Mouse (Mus musculus) midbrain, embryonic 14.5 days (tissue): ENCODE data around the gene Prom2. TPM values are rescaled to one million over a fixed set of nuclear protein-coding genes. Genes with fewer than 3 reads are reported as not detected.

ENCODE experiments used
- ATAC-seq: fragments of 200-750 bp; cut with Nextera tagmentation; 2 replicates; pipeline ENCODE4 v1.8.0; 2017; ENCODE audit warnings: moderate number of reproducible peaks, moderate library complexity; ENCODE audit not compliant: low FRiP score, low TSS enrichment
- DNase-seq: peaks from one replicate; pipeline ENCODE4 v3.0.0-alpha.2; 2015
- H3K27ac ChIP-seq: fragments of 300-500 bp; sonication (generic); replicated peaks from 2 replicates; pipeline ENCODE4 v1.5.1; 2014; ENCODE audit warnings: mild to moderate bottlenecking, low read depth, low read length, moderate library complexity
- H3K27me3 ChIP-seq: fragments of 300-500 bp; sonication (generic); 2 replicates; pipeline ENCODE4 v1.6.1; 2014; ENCODE audit warnings: low read length, control low read depth, mixed read lengths; ENCODE audit not compliant: control insufficient read depth, insufficient read depth
- H3K36me3 ChIP-seq: fragments of 300-500 bp; sonication (generic); 2 replicates; pipeline ENCODE4 v1.6.1; 2014; ENCODE audit warnings: low read length, control low read depth; ENCODE audit not compliant: control insufficient read depth, insufficient read depth
- H3K4me1 ChIP-seq: fragments of 300-500 bp; sonication (generic); 2 replicates; pipeline ENCODE4 v1.6.1; 2014; ENCODE audit warnings: mild to moderate bottlenecking, antibody characterized with exemption, low read length, control low read depth; ENCODE audit not compliant: control insufficient read depth, insufficient read depth
- H3K4me2 ChIP-seq: fragments of 300-500 bp; sonication (generic); 2 replicates; pipeline ENCODE4 v1.6.1; 2014; ENCODE audit warnings: mild to moderate bottlenecking, low read length, moderate library complexity
- H3K4me3 ChIP-seq: fragments of 300-500 bp; sonication (generic); replicated peaks from 2 replicates; pipeline ENCODE4 v1.5.1; 2014; ENCODE audit warnings: low read depth, low read length
- H3K9ac ChIP-seq: fragments of 300-500 bp; sonication (generic); replicated peaks from 2 replicates; pipeline ENCODE4 v1.6.1; 2014; ENCODE audit warnings: mild to moderate bottlenecking, low read length, moderate library complexity
- H3K9me3 ChIP-seq: fragments of 300-500 bp; sonication (generic); 2 replicates; pipeline ENCODE4 v1.6.1; 2016; ENCODE audit warnings: low read length, control low read depth, mixed read lengths; ENCODE audit not compliant: control insufficient read depth
- WGBS: fragments of 180-500 bp; shearing (Covaris S2); extraction: QIAGEN DNeasy Blood & Tissue Kit; methylation state at CpG from one replicate; pipeline ENCODE4 v1.1.7; 2014; 5-methylcytosine and 5-hydroxymethylcytosine counted together
- polyA plus RNA-seq: library from polyadenylated mRNA; unstranded; fragments of >200 nt; fragmentation: Nextera tagmentation; extraction: Ambion mirVana; gene quantifications from 2 replicates; pipeline ENCODE4 v1.2.1, GENCODE M21; 2014

Gene Prom2
- polyA plus RNA-seq, 1 experiment from 2014 or later: not detected

DNA sequence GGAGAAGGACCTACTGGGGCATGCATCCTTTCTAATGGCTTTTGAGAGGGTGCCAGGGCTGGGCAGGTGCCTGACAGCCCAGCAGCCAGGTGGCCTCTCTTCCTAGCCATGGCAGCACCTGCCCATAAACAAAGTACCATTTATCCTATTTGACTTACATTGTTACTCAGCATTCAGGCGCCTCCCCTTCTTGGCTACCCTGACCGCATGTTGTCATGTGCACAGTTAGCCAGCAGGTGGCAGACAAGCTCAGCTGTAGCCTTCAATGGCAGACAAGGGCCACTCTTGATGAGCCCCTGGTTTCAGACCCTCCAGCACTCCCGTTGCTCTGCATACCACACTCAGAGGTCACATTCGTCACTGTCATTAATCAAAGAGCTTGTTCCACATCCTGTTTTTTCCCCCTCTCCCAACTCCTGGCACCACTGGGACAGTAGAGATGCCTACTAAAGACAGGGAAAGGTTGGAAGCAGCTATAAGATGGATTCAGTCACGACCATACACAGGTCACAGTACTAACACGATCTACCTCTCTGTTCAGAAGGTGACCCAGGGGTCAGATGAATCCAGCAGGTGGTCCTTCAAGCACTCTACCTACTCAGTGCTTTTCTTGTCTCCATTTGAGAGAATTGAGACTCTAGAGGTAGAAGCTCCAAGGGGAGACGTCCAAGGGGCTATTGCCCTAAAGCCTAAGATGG lies 34.0 kb downstream of the Prom2 start:
- DNase-seq (peak; percentile 90), ATAC-seq (peak; percentile 69; the same call in 1 of the 2 replicates)
- Histone ChIP-seq H3K9me3 (no peaks in the 10 kb centered on the region), H3K27me3 (no peaks in the 10 kb centered on the region), H3K4me2 (no peak overlapping the region), H3K27ac (no peak overlapping the region), H3K4me3 (no peak overlapping the region), H3K36me3 (no peaks in the 10 kb centered on the region), H3K4me1 (peaks cover 25% of the 10 kb centered on the region), H3K9ac (no peak overlapping the region)
- WGBS: 41% methylated on average over 7 of the region's 7 CpGs

DNA sequence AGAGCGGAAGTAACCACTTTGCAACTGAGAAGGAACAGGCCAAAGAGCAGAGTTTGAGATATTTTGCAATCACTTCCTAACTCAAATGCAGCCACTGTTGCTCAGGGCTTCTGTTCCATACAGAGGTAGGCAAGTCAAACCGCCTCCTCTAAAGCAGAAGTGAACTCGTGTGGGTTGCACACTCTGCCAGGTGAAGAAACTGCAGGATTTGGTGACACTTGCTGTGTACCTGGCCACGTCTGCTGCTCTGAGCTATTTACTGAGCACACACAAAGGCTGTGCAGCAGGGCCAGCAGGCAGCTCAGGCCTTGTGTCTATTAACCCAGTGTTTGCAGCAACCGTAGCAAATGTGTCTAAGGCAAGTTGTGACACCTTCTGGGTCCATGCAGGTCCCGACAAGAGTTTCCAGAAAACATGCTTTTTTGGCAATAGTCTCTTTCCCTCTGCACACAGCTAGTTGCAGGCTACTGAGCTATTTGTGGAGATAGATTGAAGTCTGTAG lies 35.1 kb downstream of the Prom2 start:
- WGBS: 86% methylated on average over 6 of the region's 6 CpGs
- H3K4me1 ChIP-seq: peaks cover 16% of the 10 kb centered on the region
- no peak for DNase-seq
- H3K27me3 ChIP-seq: no peaks in the 10 kb centered on the region
- H3K36me3 ChIP-seq: no peaks in the 10 kb centered on the region
- no peak for ATAC-seq
- no peak overlapping the region for H3K4me2 ChIP-seq
- H3K4me3 ChIP-seq: no peak overlapping the region
- no peak overlapping the region for H3K9ac ChIP-seq
- H3K9me3 ChIP-seq: no peaks in the 10 kb centered on the region
- no peak overlapping the region for H3K27ac ChIP-seq

- H3K4me2 ChIP-seq: no peak overlapping the region
- no peaks in the 10 kb centered on the region for H3K36me3 ChIP-seq
- no peak for ATAC-seq
- peaks cover 10% of the 10 kb centered on the region for H3K4me1 ChIP-seq
- no peak overlapping the region for H3K4me3 ChIP-seq
- no peaks in the 10 kb centered on the region for H3K9me3 ChIP-seq
- DNase-seq: no peak
- WGBS: 74% methylated on average over 4 of the region's 4 CpGs
- no peaks in the 10 kb centered on the region for H3K27me3 ChIP-seq
- no peak overlapping the region for H3K9ac ChIP-seq
- no peak overlapping the region for H3K27ac ChIP-seq
Observed at GRCm38 (mm10) chr2:127505196-127505595, 36.1 kb downstream of the Prom2 start.

DNA sequence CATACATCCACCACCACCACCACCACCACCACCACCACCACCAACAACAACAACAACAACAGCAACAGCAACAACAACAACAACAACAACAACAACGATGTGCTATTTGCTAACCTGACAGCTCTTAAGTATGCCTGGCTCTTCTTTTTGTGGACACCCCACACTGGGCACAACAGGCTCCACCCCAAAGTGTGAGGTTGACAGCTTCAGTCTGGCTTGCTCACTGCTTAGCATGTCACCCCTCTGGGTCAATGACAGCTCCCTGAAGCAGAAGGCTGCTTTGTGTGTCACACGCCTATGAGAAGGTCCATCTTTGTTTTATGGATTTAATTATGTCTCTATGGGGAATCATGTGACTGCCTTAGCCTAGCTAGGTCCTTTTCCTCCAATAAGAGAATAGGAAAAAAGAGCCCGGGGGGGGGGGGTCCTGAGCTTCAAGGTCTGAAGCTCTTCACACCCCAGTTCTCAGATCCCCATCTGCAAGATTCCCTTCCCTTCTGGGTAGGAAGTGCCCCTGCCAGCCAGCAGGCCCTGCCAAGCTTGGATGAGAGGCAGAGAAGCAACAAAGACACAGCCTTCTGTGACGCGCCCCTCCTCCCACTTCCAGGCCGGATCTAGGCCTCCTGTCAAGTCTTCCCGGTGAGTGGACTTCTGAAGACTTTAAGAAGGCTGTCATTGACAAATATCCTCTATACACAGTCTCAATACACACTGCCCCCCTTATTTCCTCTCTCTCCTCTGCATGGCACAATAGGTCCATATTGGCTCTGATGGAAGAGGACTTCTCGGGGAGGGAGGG lies 37.3 kb downstream of the Prom2 start:
- no peaks in the 10 kb centered on the region for H3K36me3 ChIP-seq
- H3K9me3 ChIP-seq: no peaks in the 10 kb centered on the region
- peaks cover 10% of the 10 kb centered on the region for H3K4me1 ChIP-seq
- ATAC-seq (peak; percentile 54; the same call in 1 of the 2 replicates), DNase-seq (peak; percentile 47)
- WGBS: 52% methylated on average over 8 of the region's 8 CpGs
- H3K4me2 ChIP-seq: no peak overlapping the region
- H3K4me3 ChIP-seq: no peak overlapping the region
- H3K9ac ChIP-seq: no peak overlapping the region
- H3K27ac ChIP-seq: peak overlapping the region; percentile 21; the same call in 1 of the 2 replicates
- no peaks in the 10 kb centered on the region for H3K27me3 ChIP-seq

DNA sequence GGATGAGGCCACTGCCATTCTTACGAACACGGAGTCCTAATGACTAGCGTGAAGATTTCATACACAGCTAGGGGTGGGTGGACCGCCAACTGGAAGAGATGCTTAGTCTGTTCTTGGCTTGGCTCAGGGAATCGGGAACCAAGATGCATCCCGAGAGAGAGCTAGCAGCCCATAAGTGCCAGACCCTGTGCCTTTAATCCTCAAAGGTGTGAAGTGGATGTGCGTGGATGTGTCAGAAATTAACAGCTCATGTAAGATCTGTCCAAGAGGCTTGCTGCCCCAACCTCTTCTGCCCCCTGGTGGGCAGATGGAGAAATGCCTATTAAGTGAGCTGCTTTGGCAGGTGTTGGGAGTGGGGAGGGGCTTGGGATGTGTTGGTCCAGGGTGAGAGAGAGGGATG lies 40.2 kb downstream of the Prom2 start:
- peak; percentile 46 for DNase-seq

GRCm38 (mm10) chr2:127498750-127499149 lies 42.5 kb downstream of the Prom2 start:
- DNase-seq: no peak
- H3K4me3 ChIP-seq: no peak overlapping the region
- ATAC-seq: no peak
- H3K36me3 ChIP-seq: no peaks in the 10 kb centered on the region
- no peak overlapping the region for H3K9ac ChIP-seq
- H3K27ac ChIP-seq: no peak overlapping the region
- H3K27me3 ChIP-seq: no peaks in the 10 kb centered on the region
- peaks cover under 1% of the 10 kb centered on the region for H3K4me1 ChIP-seq
- no peak overlapping the region for H3K4me2 ChIP-seq
- 84% methylated on average over 8 of the region's 8 CpGs for WGBS
- no peaks in the 10 kb centered on the region for H3K9me3 ChIP-seq

More for the DNA sequence above, 40.2 kb downstream of the Prom2 start:
- no peak overlapping the region for H3K4me2 ChIP-seq
- WGBS: 67% methylated on average over 7 of the region's 7 CpGs
- H3K9me3 ChIP-seq: no peaks in the 10 kb centered on the region
- H3K27ac ChIP-seq: no peak overlapping the region
- ATAC-seq: no peak
- H3K9ac ChIP-seq: no peak overlapping the region
- peaks cover 10% of the 10 kb centered on the region for H3K4me1 ChIP-seq
- H3K36me3 ChIP-seq: no peaks in the 10 kb centered on the region
- no peak overlapping the region for H3K4me3 ChIP-seq
- H3K27me3 ChIP-seq: no peaks in the 10 kb centered on the region

GRCm38 (mm10) chr2:127496321-127496720 lies 44.9 kb downstream of the Prom2 start:
- Histone ChIP-seq H3K36me3 (no peaks in the 10 kb centered on the region), H3K27me3 (no peaks in the 10 kb centered on the region), H3K4me1 (no peaks in the 10 kb centered on the region), H3K27ac (no peak overlapping the region), H3K4me3 (no peak overlapping the region), H3K9me3 (no peaks in the 10 kb centered on the region), H3K4me2 (no peak overlapping the region), H3K9ac (no peak overlapping the region)
- ATAC-seq (no peak), DNase-seq (no peak)
- 58% methylated on average over 1 of the region's 1 CpGs for WGBS

DNA sequence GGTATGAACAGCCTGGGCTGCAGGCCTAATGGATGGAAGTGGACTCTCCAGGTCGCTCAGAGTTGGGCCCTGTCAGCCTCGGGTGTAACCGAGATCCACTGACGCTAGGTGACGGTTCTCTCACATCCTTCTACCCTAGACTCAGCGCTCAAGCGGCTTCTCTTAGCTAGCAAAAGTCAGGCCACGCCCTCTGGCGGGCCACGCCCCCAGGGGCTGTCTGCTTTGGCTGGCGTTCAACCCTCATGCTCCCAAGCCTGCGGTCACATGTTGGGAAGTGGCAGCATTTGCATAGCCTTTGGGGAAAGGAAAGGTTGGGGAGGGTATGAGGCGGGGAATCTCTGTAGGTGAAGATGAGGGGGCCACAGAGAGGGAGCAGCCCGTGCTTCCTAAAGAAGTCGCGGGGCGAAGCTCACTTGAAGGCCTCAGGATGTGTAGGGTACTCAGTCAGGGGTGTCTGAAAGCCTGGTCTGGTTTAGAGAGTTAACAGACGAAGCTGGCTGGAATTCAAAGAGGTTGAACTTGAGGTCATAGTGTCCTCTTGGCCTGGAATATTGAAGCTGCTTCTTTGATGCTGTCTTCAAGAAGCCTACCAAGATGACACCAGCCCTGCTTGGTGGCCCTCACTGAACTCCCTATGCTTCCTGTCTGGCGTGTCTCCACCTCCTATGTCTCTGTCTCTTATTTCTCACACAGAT lies 56.6 kb downstream of the Prom2 start:
- DNase-seq (peak; percentile 82), ATAC-seq (peak; percentile 47; the same call in 1 of the 2 replicates)
- Histone ChIP-seq H3K36me3 (no peaks in the 10 kb centered on the region), H3K27me3 (peaks cover 56% of the 10 kb centered on the region), H3K4me1 (peaks cover 15% of the 10 kb centered on the region; the same call in 1 of the 2 replicates), H3K4me2 (peak overlapping the region; percentile 38), H3K4me3 (no peak overlapping the region), H3K9me3 (no peaks in the 10 kb centered on the region), H3K9ac (no peak overlapping the region), H3K27ac (no peak overlapping the region)
- WGBS: 5% methylated on average over 19 of the region's 19 CpGs
